Mouse (Mus musculus) left cerebral cortex, postnatal 36 days (tissue): ENCODE results near the gene Fcnb. TPM values are rescaled to one million over a fixed set of nuclear protein-coding genes. Genes with fewer than 3 reads are reported as not detected.

Experiments
- DNase-seq, 2 experiments: peaks; one replicate each; pipeline ENCODE4 v3.0.0; 2021 to 2022; ENCODE audit warnings: low spot score in 2 of 2, mixed read lengths in 1 of 2
- intact Hi-C: fragments of 180-260 bp; cut with DNase I; formaldehyde crosslinking; loops from one replicate; pipeline ENCODE4 v1.15.1; 2025
- total RNA-seq, 2 experiments: library from RNA; stranded (reverse); gene quantifications; 2 replicates each; pipeline ENCODE4 v1.2.3; 2021

Gene Fcnb
- total RNA-seq: not detected

GRCm38 (mm10) chr2:28084768-28085167 lies at the start of gene Fcnb:
Gene Fcnb (minus strand): TSS chr2:28084885.
- DNase-seq: no peak
- intact Hi-C loops: no loop called here

- no peak for DNase-seq
- intact Hi-C loops: no loop called here
These were observed 49.1 kb upstream of the Fcnb start for GRCm38 (mm10) chr2:28133833-28134232.

GRCm38 (mm10) chr2:28132117-28132516 lies 47.4 kb upstream of the Fcnb start:
- intact Hi-C loops: no loop called here
- peak in 1 of 2 experiments; percentile 6 for DNase-seq

- DNase-seq: no peak
- intact Hi-C loops: no loop called here
These were observed 42.2 kb upstream of the Fcnb start for GRCm38 (mm10) chr2:28126763-28127438.

GRCm38 (mm10) chr2:28123910-28124309 lies 39.2 kb upstream of the Fcnb start:
- intact Hi-C loops: no loop called here
- peak; percentile 43 to 48 for DNase-seq

GRCm38 (mm10) chr2:28121309-28121708 lies 36.6 kb upstream of the Fcnb start:
- intact Hi-C loops: no loop called here
- DNase-seq: no peak

GRCm38 (mm10) chr2:28120342-28120741 lies 35.7 kb upstream of the Fcnb start:
- intact Hi-C loops: no loop called here

GRCm38 (mm10) chr2:28118518-28119116 lies 33.9 kb upstream of the Fcnb start:
- intact Hi-C loops: no loop called here
- no peak for DNase-seq

More at GRCm38 (mm10) chr2:28120342-28120741, 35.7 kb upstream of the Fcnb start:
- DNase-seq: no peak

GRCm38 (mm10) chr2:28117490-28118308 lies 33.0 kb upstream of the Fcnb start:
- intact Hi-C loops: no loop called here
- DNase-seq: no peak

GRCm38 (mm10) chr2:28108763-28109162 lies 24.1 kb upstream of the Fcnb start:
- DNase-seq: no peak
- intact Hi-C loops: no loop called here

- DNase-seq: no peak
- intact Hi-C loops: no loop called here
These were observed 21.3 kb upstream of the Fcnb start for GRCm38 (mm10) chr2:28106002-28106401.

- intact Hi-C loops: loop anchor here (2.0 kb wide), 1 partner anchor 65 kb away; no protein-coding TSS in a partner anchor
- no peak for DNase-seq
These were observed 19.0 kb upstream of the Fcnb start for GRCm38 (mm10) chr2:28103653-28104052.

- intact Hi-C loops: no loop called here
- no peak for DNase-seq
These were observed 17.2 kb upstream of the Fcnb start for GRCm38 (mm10) chr2:28101892-28102291.

- DNase-seq: no peak
- intact Hi-C loops: no loop called here
These were observed 16.3 kb upstream of the Fcnb start for GRCm38 (mm10) chr2:28100796-28101483.

GRCm38 (mm10) chr2:28098547-28099505 lies 14.1 kb upstream of the Fcnb start:
- intact Hi-C loops: loop anchor here (5.0 kb wide), 1 partner anchor 93 kb away; the partner anchor contains the start of gene Olfm1
- peak; percentile 47 to 72 for DNase-seq

GRCm38 (mm10) chr2:28096751-28097309 lies 12.1 kb upstream of the Fcnb start:
- intact Hi-C loops: loop anchor here (5.0 kb wide), 1 partner anchor 95 kb away; the partner anchor contains the start of gene Olfm1
- DNase-seq: peak in 1 of 2 experiments; percentile 11

- no peak for DNase-seq
- intact Hi-C loops: no loop called here
These were observed 7.4 kb upstream of the Fcnb start for GRCm38 (mm10) chr2:28092099-28092498.

GRCm38 (mm10) chr2:28091042-28091441 lies 6.4 kb upstream of the Fcnb start:
- no peak for DNase-seq
- intact Hi-C loops: no loop called here
